In the genomic region with DNA sequence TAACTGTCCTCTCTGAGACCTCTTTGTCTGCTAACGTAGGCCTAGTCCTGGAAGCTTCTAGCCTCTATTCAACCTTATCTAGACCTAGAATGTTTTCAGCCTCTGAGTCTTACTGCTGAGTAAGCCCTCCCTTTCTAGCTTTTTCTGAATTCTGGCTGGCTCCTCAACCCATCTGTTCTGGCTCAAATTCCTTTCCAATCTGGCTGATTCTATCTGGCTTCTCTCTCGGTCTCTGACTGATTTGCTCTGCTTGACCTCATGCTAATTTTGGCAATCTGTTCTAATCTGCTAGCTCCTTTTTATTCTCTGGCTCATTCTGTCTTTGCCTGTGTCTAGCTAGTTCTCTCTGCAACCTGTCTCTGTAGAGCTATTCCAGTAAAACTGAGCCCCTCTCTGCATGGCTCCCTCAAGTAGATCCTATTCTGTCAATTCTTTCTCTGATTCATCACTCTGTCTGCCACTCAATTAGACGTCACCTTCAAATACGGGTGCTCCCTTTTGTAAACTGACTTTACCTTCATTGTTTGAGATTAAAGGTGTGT, we compare ENCODE assay signal across 24 mouse cellular contexts. TPM values are rescaled to one million over a fixed set of nuclear protein-coding genes. Genes with fewer than 3 reads are reported as not detected.
DNase-seq lines count a peak whose midpoint lies in the region; ATAC-seq and TF ChIP-seq lines count a peak whose summit lies in the region.
"Had no signal": no experiment of that assay in that cellular context is flagged by ENCODE, and none has a peak within 500 bp of the region (broad histone marks: within the 10 kb centered on the region; RNA-seq: fewer than 3 reads in every experiment).

No protein-coding gene starts in this region.

- H3K4me2 ChIP-seq in forebrain, embryonic 13.5 days = no peak overlapping the region
- no peak overlapping the region for H3K4me2 ChIP-seq in forebrain, embryonic 12.5 days
- no peak overlapping the region for H3K4me2 ChIP-seq in midbrain, postnatal 0 days (ENCODE audit: low read depth, low read length, poor library complexity, severe bottlenecking)
- no peak overlapping the region for H3K4me2 ChIP-seq in forebrain, postnatal 0 days (ENCODE audit: low read depth)
- H3K4me2 ChIP-seq: heart, embryonic 13.5 days; hindbrain, embryonic 14.5 days; intestine, embryonic 15.5 days; kidney, embryonic 15.5 days; stomach, embryonic 15.5 days had no signal

- peak; percentile 48; the same call in 1 of the 2 replicates for ATAC-seq in forebrain, embryonic 13.5 days
- no peak for ATAC-seq in forebrain, embryonic 12.5 days (ENCODE audit: low FRiP score)
- no peak for ATAC-seq in midbrain, postnatal 0 days (ENCODE audit: low FRiP score)
- peak; percentile 78 for ATAC-seq in forebrain, postnatal 0 days
- ATAC-seq: intestine, embryonic 15.5 days; lung, postnatal 0 days; midbrain, embryonic 16.5 days had no signal

- H3K4me3 ChIP-seq in forebrain, embryonic 13.5 days = no peak overlapping the region
- no peak overlapping the region for H3K4me3 ChIP-seq in forebrain, embryonic 12.5 days (replicated peaks)
- no peak overlapping the region for H3K4me3 ChIP-seq in midbrain, postnatal 0 days (ENCODE audit: low read depth, low read length)
- H3K4me3 ChIP-seq in midbrain, embryonic 10.5 days = no peak overlapping the region
- H3K4me3 ChIP-seq in forebrain, postnatal 0 days (ENCODE audit: low read depth, low read length) = no peak overlapping the region
- H3K4me3 ChIP-seq: embryonic facial prominence, embryonic 10.5 days; heart, adult 2 months; heart, embryonic 13.5 days; intestine, embryonic 15.5 days; kidney, embryonic 15.5 days; stomach, embryonic 15.5 days had no signal

- no peaks in the 10 kb centered on the region for H3K9me3 ChIP-seq in forebrain, embryonic 13.5 days (replicated peaks)
- H3K9me3 ChIP-seq in forebrain, embryonic 12.5 days = no peaks in the 10 kb centered on the region
- no peaks in the 10 kb centered on the region for H3K9me3 ChIP-seq in midbrain, postnatal 0 days (ENCODE audit: low read length)
- no peaks in the 10 kb centered on the region for H3K9me3 ChIP-seq in midbrain, embryonic 10.5 days (replicated peaks)
- H3K9me3 ChIP-seq in forebrain, postnatal 0 days (ENCODE audit: low read length) = no peaks in the 10 kb centered on the region
- H3K9me3 ChIP-seq: embryonic facial prominence, embryonic 10.5 days; heart, embryonic 13.5 days; intestine, embryonic 15.5 days; kidney, embryonic 15.5 days; stomach, embryonic 15.5 days had no signal

- H3K27me3 ChIP-seq in forebrain, embryonic 13.5 days = no peaks in the 10 kb centered on the region
- H3K27me3 ChIP-seq in forebrain, embryonic 12.5 days = no peaks in the 10 kb centered on the region
- H3K27me3 ChIP-seq in midbrain, postnatal 0 days (ENCODE audit: insufficient read depth, low read length) = no peaks in the 10 kb centered on the region
- no peaks in the 10 kb centered on the region for H3K27me3 ChIP-seq in midbrain, embryonic 10.5 days (ENCODE audit: low read depth, poor library complexity, severe bottlenecking)
- H3K27me3 ChIP-seq in forebrain, postnatal 0 days (ENCODE audit: insufficient read depth, low read length) = no peaks in the 10 kb centered on the region
- H3K27me3 ChIP-seq: heart, embryonic 13.5 days; intestine, embryonic 15.5 days; kidney, embryonic 15.5 days; stomach, embryonic 15.5 days had no signal

- no peaks in the 10 kb centered on the region for H3K4me1 ChIP-seq in forebrain, embryonic 13.5 days
- H3K4me1 ChIP-seq in forebrain, embryonic 12.5 days = no peaks in the 10 kb centered on the region
- no peaks in the 10 kb centered on the region for H3K4me1 ChIP-seq in midbrain, postnatal 0 days (ENCODE audit: insufficient read depth, low read length)
- no peaks in the 10 kb centered on the region for H3K4me1 ChIP-seq in midbrain, embryonic 10.5 days
- H3K4me1 ChIP-seq in forebrain, postnatal 0 days (ENCODE audit: insufficient read depth) = no peaks in the 10 kb centered on the region
- H3K4me1 ChIP-seq: embryonic facial prominence, embryonic 10.5 days; intestine, embryonic 15.5 days; stomach, embryonic 15.5 days had no signal

- peak overlapping the region; percentile 15; the same call in 1 of the 2 replicates for H3K27ac ChIP-seq in forebrain, embryonic 13.5 days
- H3K27ac ChIP-seq in forebrain, embryonic 12.5 days = no peak overlapping the region
- H3K27ac ChIP-seq in midbrain, postnatal 0 days (ENCODE audit: low read depth, low read length) = no peak overlapping the region
- H3K27ac ChIP-seq in midbrain, embryonic 10.5 days (replicated peaks) = no peak overlapping the region
- no peak overlapping the region for H3K27ac ChIP-seq in forebrain, postnatal 0 days (ENCODE audit: low read depth, low read length)
- H3K27ac ChIP-seq: embryonic facial prominence, embryonic 10.5 days; heart, adult 2 months; heart, embryonic 13.5 days; hindbrain, embryonic 14.5 days; intestine, embryonic 15.5 days; kidney, embryonic 15.5 days; macrophage; stomach, embryonic 15.5 days had no signal

- no peak for TF ChIP-seq CTCF in midbrain, postnatal 0 days (IDR thresholded peaks at IDR 0.05)
- no peak for TF ChIP-seq CTCF in forebrain, postnatal 0 days (IDR thresholded peaks at IDR 0.05; ENCODE audit: low read depth)

- no peak overlapping the region for H3K9ac ChIP-seq in forebrain, embryonic 13.5 days
- H3K9ac ChIP-seq in forebrain, embryonic 12.5 days = no peak overlapping the region
- no peak overlapping the region for H3K9ac ChIP-seq in midbrain, postnatal 0 days (replicated peaks; ENCODE audit: low read length, poor library complexity, severe bottlenecking)
- H3K9ac ChIP-seq in forebrain, postnatal 0 days = no peak overlapping the region
- H3K9ac ChIP-seq: heart, embryonic 13.5 days; hindbrain, embryonic 14.5 days; intestine, embryonic 15.5 days; kidney, embryonic 15.5 days; stomach, embryonic 15.5 days had no signal

- H3K36me3 ChIP-seq in forebrain, embryonic 13.5 days (ENCODE audit: poor library complexity, severe bottlenecking) = no peaks in the 10 kb centered on the region
- no peaks in the 10 kb centered on the region for H3K36me3 ChIP-seq in forebrain, embryonic 12.5 days (replicated peaks)
- H3K36me3 ChIP-seq in midbrain, postnatal 0 days (ENCODE audit: insufficient read depth, low read length) = no peaks in the 10 kb centered on the region
- no peaks in the 10 kb centered on the region for H3K36me3 ChIP-seq in midbrain, embryonic 10.5 days
- no peaks in the 10 kb centered on the region for H3K36me3 ChIP-seq in forebrain, postnatal 0 days (ENCODE audit: insufficient read depth)
- H3K36me3 ChIP-seq: embryonic facial prominence, embryonic 10.5 days; intestine, embryonic 15.5 days; kidney, embryonic 15.5 days; stomach, embryonic 15.5 days had no signal

- DNase-seq in midbrain, postnatal 0 days (ENCODE audit: low spot score) = peak; percentile 62
- DNase-seq in midbrain, embryonic 10.5 days (ENCODE audit: low spot score) = no peak
- DNase-seq in cerebellum, adult 9-11 months = peak; percentile 84
- peak; percentile 73 for DNase-seq in forebrain, postnatal 0 days
- DNase-seq in spleen, postnatal 10 days (ENCODE audit: low spot score in 2 of 2) = no peak
- no peak for DNase-seq in urinary bladder, postnatal 14 days (ENCODE audit: low spot score)
- DNase-seq: adrenal gland, postnatal 25 days; gastrocnemius, postnatal 36 days; heart, adult 2 months; heart, postnatal 14 days; thymus, adult 18-20 months; thymus, postnatal 36 days had no signal

- WGBS in forebrain, embryonic 13.5 days = 79% methylated on average over 4 of the region's 4 CpGs
- WGBS in forebrain, embryonic 12.5 days = 84% methylated on average over 4 of the region's 4 CpGs
- 71% methylated on average over 4 of the region's 4 CpGs for WGBS in midbrain, postnatal 0 days
- WGBS in midbrain, embryonic 10.5 days = 89% methylated on average over 4 of the region's 4 CpGs
- WGBS in forebrain, postnatal 0 days = 47% methylated on average over 4 of the region's 4 CpGs

RNA-seq across cellular contexts. Expression of gene Wrb, which starts 20.6 kb away (rescaled TPM):
- polyA plus RNA-seq in forebrain, embryonic 13.5 days (2015; fragmentation: Nextera tagmentation; extraction: Ambion mirVana) = 131 and 147 TPM in 2 replicates
- 116 and 127 TPM in 2 replicates for polyA plus RNA-seq in forebrain, embryonic 12.5 days (2016; fragmentation: Nextera tagmentation; extraction: Ambion mirVana)
- total RNA-seq in midbrain, postnatal 0 days (2014; rRNA removed) = 190 and 218 TPM in 2 replicates
- 212 and 228 TPM in 2 replicates for polyA plus RNA-seq in midbrain, postnatal 0 days (2015; fragmentation: Nextera tagmentation; extraction: Ambion mirVana)
- polyA plus RNA-seq in midbrain, embryonic 10.5 days (2016; fragmentation: Nextera tagmentation; extraction: Ambion mirVana) = 125 and 129 TPM in 2 replicates
- total RNA-seq in forebrain, postnatal 0 days (2014; rRNA removed) = 178 and 180 TPM in 2 replicates
- 157 and 193 TPM in 2 replicates for polyA plus RNA-seq in forebrain, postnatal 0 days (2015; fragmentation: Nextera tagmentation; extraction: Ambion mirVana)

RNA-seq across cellular contexts. Expression of gene Lca5l, which starts 26.3 kb away (rescaled TPM):
- polyA plus RNA-seq in forebrain, embryonic 13.5 days (2015; fragmentation: Nextera tagmentation; extraction: Ambion mirVana) = 1.1 and 1.3 TPM in 2 replicates
- polyA plus RNA-seq in forebrain, embryonic 12.5 days (2016; fragmentation: Nextera tagmentation; extraction: Ambion mirVana) = 1.3 and 1.6 TPM in 2 replicates
- 2.7 and 3.0 TPM in 2 replicates for total RNA-seq in midbrain, postnatal 0 days (2014; rRNA removed)
- polyA plus RNA-seq in midbrain, postnatal 0 days (2015; fragmentation: Nextera tagmentation; extraction: Ambion mirVana) = 2.3 and 2.4 TPM in 2 replicates
- 1.0 TPM in 2 replicates for polyA plus RNA-seq in midbrain, embryonic 10.5 days (2016; fragmentation: Nextera tagmentation; extraction: Ambion mirVana)
- total RNA-seq in forebrain, postnatal 0 days (2014; rRNA removed) = 2.8 and 3.9 TPM in 2 replicates
- 1.4 and 2.1 TPM in 2 replicates for polyA plus RNA-seq in forebrain, postnatal 0 days (2015; fragmentation: Nextera tagmentation; extraction: Ambion mirVana)
- polyA plus RNA-seq: liver, adult 2 months; macrophage had no signal

RNA-seq across cellular contexts. Expression of gene Sh3bgr, which starts 34.5 kb away (rescaled TPM):
- 0.86 and 1.3 TPM in 2 replicates for polyA plus RNA-seq in forebrain, embryonic 13.5 days (2015; fragmentation: Nextera tagmentation; extraction: Ambion mirVana)
- polyA plus RNA-seq in forebrain, embryonic 12.5 days (2016; fragmentation: Nextera tagmentation; extraction: Ambion mirVana) = 0.59 and 1.6 TPM in 2 replicates
- 2.2 and 2.4 TPM in 2 replicates for total RNA-seq in midbrain, postnatal 0 days (2014; rRNA removed)
- polyA plus RNA-seq in midbrain, postnatal 0 days (2015; fragmentation: Nextera tagmentation; extraction: Ambion mirVana) = 5.4 and 6.8 TPM in 2 replicates
- polyA plus RNA-seq in midbrain, embryonic 10.5 days (2016; fragmentation: Nextera tagmentation; extraction: Ambion mirVana) = 1.4 and 2.0 TPM in 2 replicates
- total RNA-seq in forebrain, postnatal 0 days (2014; rRNA removed) = 0.69 and 0.86 TPM in 2 replicates
- 3.1 and 3.2 TPM in 2 replicates for polyA plus RNA-seq in forebrain, postnatal 0 days (2015; fragmentation: Nextera tagmentation; extraction: Ambion mirVana)
- polyA plus RNA-seq: liver, adult 2 months; macrophage had no signal

RNA-seq across cellular contexts. Expression of gene Hmgn1, which starts 38.3 kb away (rescaled TPM):
- 656 and 774 TPM in 2 replicates for polyA plus RNA-seq in forebrain, embryonic 13.5 days (2015; fragmentation: Nextera tagmentation; extraction: Ambion mirVana)
- 799 and 857 TPM in 2 replicates for polyA plus RNA-seq in forebrain, embryonic 12.5 days (2016; fragmentation: Nextera tagmentation; extraction: Ambion mirVana)
- 106 and 119 TPM in 2 replicates for total RNA-seq in midbrain, postnatal 0 days (2014; rRNA removed)
- polyA plus RNA-seq in midbrain, postnatal 0 days (2015; fragmentation: Nextera tagmentation; extraction: Ambion mirVana) = 184 and 202 TPM in 2 replicates
- polyA plus RNA-seq in midbrain, embryonic 10.5 days (2016; fragmentation: Nextera tagmentation; extraction: Ambion mirVana) = 713 and 827 TPM in 2 replicates
- total RNA-seq in forebrain, postnatal 0 days (2014; rRNA removed) = 141 and 166 TPM in 2 replicates
- 241 and 247 TPM in 2 replicates for polyA plus RNA-seq in forebrain, postnatal 0 days (2015; fragmentation: Nextera tagmentation; extraction: Ambion mirVana)

Comparison
In these comparisons a context has a peak if more than half of its experiments do, and no peak if none do; other contexts are left out.
1. ATAC-seq: peak in forebrain, embryonic 13.5 days (single experiment) and forebrain, postnatal 0 days (single experiment); none in forebrain, embryonic 12.5 days (single experiment) and midbrain, postnatal 0 days (single experiment).
2. DNase-seq: peak in midbrain, postnatal 0 days (single experiment), cerebellum, adult 9-11 months (single experiment) and forebrain, postnatal 0 days (single experiment); none in midbrain, embryonic 10.5 days (single experiment), spleen, postnatal 10 days (0 of 2) and urinary bladder, postnatal 14 days (single experiment).